9 mouse cellular contexts compared by ENCODE assay signal in the genomic region with DNA sequence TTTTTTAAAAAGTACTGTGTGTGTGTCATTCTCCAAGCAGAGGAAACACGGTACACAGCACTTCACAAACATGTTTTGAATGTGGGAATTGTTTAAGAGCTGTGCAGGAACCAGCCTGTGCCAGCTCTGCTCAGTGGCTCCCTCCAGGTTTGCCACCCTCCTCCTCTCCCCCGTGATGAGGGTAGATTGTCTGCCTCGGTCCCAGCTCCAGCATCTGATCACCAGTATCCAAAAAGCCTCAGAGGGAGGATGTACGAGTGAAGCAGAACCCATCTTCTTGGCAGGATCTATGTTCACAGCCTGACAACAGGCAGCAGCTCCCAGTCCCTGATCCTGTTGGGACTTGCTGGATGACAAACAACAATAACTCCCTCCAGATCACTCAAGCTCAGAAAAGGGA.
"Had no signal": no experiment of that assay in that cellular context is flagged by ENCODE, and none has a peak within 500 bp of the region (broad histone marks: within the 10 kb centered on the region; RNA-seq: fewer than 3 reads in every experiment).

No protein-coding gene starts in this region.

- ATAC-seq: midbrain, embryonic 16.5 days had no signal

- DNase-seq: kidney, adult 11 months; kidney, adult 9 months; kidney, postnatal 14 days; left cerebral cortex, postnatal 4 days; lung, adult 18-20 months; retina, postnatal 1 day; right cerebral cortex, postnatal 14 days; thymus, postnatal 36 days had no signal
